Mouse (Mus musculus): ENCODE measurements around the gene Gpr34. TPM values are rescaled to one million over a fixed set of nuclear protein-coding genes. Genes with fewer than 3 reads are reported as not detected.

The Gpr34 gene
- polyA plus RNA-seq (2016; fragmentation: Nextera tagmentation; extraction: Ambion mirVana): 0.75 and 0.90 TPM in 2 replicates

DNA sequence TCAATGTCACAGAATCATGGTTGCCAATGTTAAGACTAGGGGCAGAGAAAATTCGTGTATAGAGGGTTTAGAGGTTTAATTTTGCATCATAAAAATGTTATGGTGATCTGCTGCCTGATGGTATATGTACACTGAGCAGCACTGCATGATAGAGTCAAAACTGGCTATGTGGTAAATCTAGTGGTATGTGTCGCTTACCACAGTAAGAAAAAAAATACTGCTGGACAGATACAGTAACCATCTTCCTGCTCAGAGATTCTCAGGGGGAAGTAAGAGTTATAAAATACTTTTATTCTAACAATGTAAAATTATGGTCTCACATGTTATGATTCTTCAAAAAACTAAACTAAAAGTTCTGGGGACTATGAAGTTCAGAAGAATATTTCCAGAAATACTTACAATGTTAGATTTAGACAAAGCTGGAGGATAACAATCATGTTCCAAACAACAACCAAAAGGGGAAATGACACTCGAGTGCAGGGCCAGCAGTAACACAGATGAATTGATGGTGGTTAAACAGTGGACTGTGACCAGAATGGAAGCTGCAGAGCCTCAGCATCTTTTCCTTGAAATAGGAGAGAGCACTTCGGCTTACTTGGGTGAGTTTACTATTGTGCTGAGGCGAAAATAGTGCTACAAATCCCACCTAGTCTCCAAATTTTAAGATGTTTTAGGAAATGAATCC is at the start of gene Gpr34:
Gene Gpr34, plus strand, starts transcription at position 491 of the 685 bp plus-strand sequence.
- Histone ChIP-seq H3K4me3 (no peak within 1 kb of the TSS), H3K4me2 (no peak within 1 kb of the TSS), H3K36me3 (no peaks in the 10 kb centered on the region), H3K4me1 (replicated peaks) (no peaks in the 10 kb centered on the region), H3K9ac (no peak within 1 kb of the TSS), H3K27me3 (replicated peaks) (no peaks in the 10 kb centered on the region), H3K27ac (ENCODE audit: poor library complexity, severe bottlenecking) (no peak within 1 kb of the TSS), H3K9me3 (replicated peaks) (no peaks in the 10 kb centered on the region)
- 69% methylated on average over 5 of the region's 5 CpGs for WGBS
- ATAC-seq (ENCODE audit: insufficient number of reproducible peaks, low FRiP score): no peak

DNA sequence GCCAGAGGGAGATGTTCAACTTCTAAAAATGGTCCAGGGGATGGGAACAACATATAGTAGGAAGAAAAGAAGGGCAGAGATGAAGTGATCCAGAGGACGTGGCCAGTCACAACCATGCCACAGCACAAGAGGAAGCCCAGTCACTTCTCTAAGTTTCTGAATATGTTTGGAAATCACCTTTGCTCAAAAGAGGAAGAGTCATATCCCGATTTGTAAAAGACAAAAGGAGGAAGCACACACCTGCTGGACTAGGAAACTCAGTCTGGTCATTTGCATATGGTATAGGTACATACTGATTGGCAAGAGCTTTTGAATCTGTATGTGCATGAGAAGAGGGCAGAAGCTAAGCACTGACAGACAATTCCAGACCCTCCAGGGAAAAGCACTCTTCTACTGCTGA is 32.5 kb upstream of the Gpr34 start:
- no peaks in the 10 kb centered on the region for H3K36me3 ChIP-seq
- H3K9ac ChIP-seq: no peak overlapping the region
- no peaks in the 10 kb centered on the region for H3K4me1 ChIP-seq (replicated peaks)
- 80% methylated on average over 2 of the region's 2 CpGs for WGBS
- H3K27ac ChIP-seq (ENCODE audit: poor library complexity, severe bottlenecking): no peak overlapping the region
- no peak overlapping the region for H3K4me3 ChIP-seq
- H3K4me2 ChIP-seq: no peak overlapping the region
- no peaks in the 10 kb centered on the region for H3K27me3 ChIP-seq (replicated peaks)
- no peaks in the 10 kb centered on the region for H3K9me3 ChIP-seq (replicated peaks)
- ATAC-seq (ENCODE audit: insufficient number of reproducible peaks, low FRiP score): no peak

DNA sequence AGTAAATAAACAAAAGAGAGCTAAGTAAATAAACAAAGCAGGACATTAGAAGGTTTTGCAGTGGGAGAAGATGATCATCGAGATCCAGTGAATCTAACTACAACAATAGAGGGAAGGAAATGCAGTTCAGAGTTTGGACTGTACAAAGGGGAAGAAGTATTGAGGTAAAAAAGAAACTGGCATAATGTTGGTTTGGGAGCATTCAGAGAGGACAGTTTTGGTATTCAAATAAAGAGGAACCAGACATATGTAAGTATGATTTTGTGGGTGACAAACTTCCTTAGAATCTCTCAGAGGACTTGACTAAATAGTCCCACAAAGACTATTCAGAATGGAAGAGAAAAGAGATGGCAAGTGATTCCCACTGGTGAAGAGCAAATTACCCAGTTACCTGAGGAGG is 31.9 kb upstream of the Gpr34 start:
- no peak for ATAC-seq (ENCODE audit: insufficient number of reproducible peaks, low FRiP score)
- no peaks in the 10 kb centered on the region for H3K36me3 ChIP-seq
- H3K4me3 ChIP-seq: no peak overlapping the region
- no peaks in the 10 kb centered on the region for H3K9me3 ChIP-seq (replicated peaks)
- WGBS: 17% methylated on average over 1 of the region's 1 CpGs
- no peaks in the 10 kb centered on the region for H3K27me3 ChIP-seq (replicated peaks)
- H3K9ac ChIP-seq: no peak overlapping the region
- no peak overlapping the region for H3K4me2 ChIP-seq
- H3K4me1 ChIP-seq (replicated peaks): no peaks in the 10 kb centered on the region
- H3K27ac ChIP-seq (ENCODE audit: poor library complexity, severe bottlenecking): no peak overlapping the region

- no peak overlapping the region for H3K4me3 ChIP-seq
- H3K27me3 ChIP-seq (replicated peaks): no peaks in the 10 kb centered on the region
- no peak overlapping the region for H3K4me2 ChIP-seq
- H3K9ac ChIP-seq: no peak overlapping the region
- no peaks in the 10 kb centered on the region for H3K4me1 ChIP-seq (replicated peaks)
- no peaks in the 10 kb centered on the region for H3K9me3 ChIP-seq (replicated peaks)
- no peak for ATAC-seq (ENCODE audit: insufficient number of reproducible peaks, low FRiP score)
- H3K27ac ChIP-seq (ENCODE audit: poor library complexity, severe bottlenecking): no peak overlapping the region
- no peaks in the 10 kb centered on the region for H3K36me3 ChIP-seq
- 38% methylated on average over 3 of the region's 3 CpGs for WGBS
These were observed 25.1 kb upstream of the Gpr34 start for GRCm38 (mm10) chrX:13606741-13607140.

DNA sequence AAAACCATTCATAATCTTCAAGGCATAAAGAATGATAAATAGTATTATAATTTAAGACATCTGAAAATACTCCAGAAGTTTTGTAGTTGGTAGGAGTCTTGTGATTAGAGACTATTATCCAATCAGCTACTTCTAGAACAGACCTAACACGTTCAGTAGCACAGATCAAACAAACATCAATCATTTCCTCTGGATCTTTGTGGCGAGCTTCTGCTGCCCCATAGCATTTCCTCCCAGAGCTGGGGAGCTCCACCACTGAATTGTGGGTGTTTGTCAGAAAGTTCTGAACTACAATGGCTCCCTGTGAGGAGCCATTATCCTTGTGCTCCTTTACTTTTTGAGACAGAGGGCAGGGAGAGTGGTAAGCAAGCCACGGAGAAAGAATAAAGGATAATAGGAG is 24.1 kb upstream of the Gpr34 start:
- Histone ChIP-seq H3K9me3 (replicated peaks) (no peaks in the 10 kb centered on the region), H3K36me3 (no peaks in the 10 kb centered on the region), H3K9ac (no peak overlapping the region), H3K4me3 (no peak overlapping the region), H3K4me1 (replicated peaks) (no peaks in the 10 kb centered on the region), H3K4me2 (no peak overlapping the region), H3K27me3 (replicated peaks) (no peaks in the 10 kb centered on the region), H3K27ac (ENCODE audit: poor library complexity, severe bottlenecking) (no peak overlapping the region)
- no peak for ATAC-seq (ENCODE audit: insufficient number of reproducible peaks, low FRiP score)
- 61% methylated on average over 3 of the region's 3 CpGs for WGBS

DNA sequence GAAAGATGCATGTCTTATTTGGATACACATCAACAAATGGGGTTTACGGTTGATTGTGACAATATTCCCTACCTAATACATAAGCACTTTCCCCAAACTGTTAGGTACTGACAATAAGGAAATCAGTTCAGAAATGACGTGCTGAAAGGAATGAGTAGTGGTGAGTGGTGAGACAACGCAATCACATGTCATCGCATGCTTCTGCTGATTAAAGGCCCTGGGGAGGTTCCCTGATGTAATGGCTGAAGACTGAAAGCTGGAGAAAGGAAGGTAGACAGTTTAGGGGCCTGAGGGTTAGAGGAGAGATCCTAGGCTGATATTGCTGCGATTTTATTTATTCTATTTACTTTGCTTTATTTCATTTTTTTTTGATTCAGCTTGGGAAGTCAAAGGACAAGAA is 20.8 kb upstream of the Gpr34 start:
- no peak overlapping the region for H3K27ac ChIP-seq (ENCODE audit: poor library complexity, severe bottlenecking)
- no peak overlapping the region for H3K9ac ChIP-seq
- ATAC-seq (ENCODE audit: insufficient number of reproducible peaks, low FRiP score): no peak
- no peak overlapping the region for H3K4me2 ChIP-seq
- no peaks in the 10 kb centered on the region for H3K27me3 ChIP-seq (replicated peaks)
- WGBS: 61% methylated on average over 5 of the region's 5 CpGs
- 0 out of 2 replicates have a peak, but pooled peaks cover 2% of the 10 kb centered on the region for H3K36me3 ChIP-seq
- no peaks in the 10 kb centered on the region for H3K4me1 ChIP-seq (replicated peaks)
- H3K9me3 ChIP-seq (replicated peaks): no peaks in the 10 kb centered on the region
- no peak overlapping the region for H3K4me3 ChIP-seq

DNA sequence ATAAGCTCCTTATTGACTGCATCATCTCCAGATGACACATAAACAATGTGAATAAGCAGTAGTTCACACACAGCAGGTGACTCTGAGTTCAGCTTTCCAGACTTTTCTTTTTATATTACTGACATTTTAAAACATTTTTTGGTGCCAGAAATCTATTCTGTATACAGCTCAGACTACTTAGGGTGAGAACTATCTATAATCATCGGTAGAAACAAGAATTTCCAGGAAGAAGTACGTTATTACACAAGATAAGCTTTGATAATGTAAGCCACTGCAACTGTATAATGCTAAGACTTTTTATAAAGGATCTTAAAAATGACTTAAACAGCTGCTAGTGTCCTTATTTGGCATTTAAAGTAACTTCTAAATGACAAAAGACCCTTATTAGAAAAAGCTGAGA is 19.8 kb upstream of the Gpr34 start:
- H3K9ac ChIP-seq: no peak overlapping the region
- no peaks in the 10 kb centered on the region for H3K27me3 ChIP-seq (replicated peaks)
- ATAC-seq (ENCODE audit: insufficient number of reproducible peaks, low FRiP score): no peak
- no peaks in the 10 kb centered on the region for H3K9me3 ChIP-seq (replicated peaks)
- no peaks in the 10 kb centered on the region for H3K4me1 ChIP-seq (replicated peaks)
- 0 out of 2 replicates have a peak, but pooled peaks cover 2% of the 10 kb centered on the region for H3K36me3 ChIP-seq
- H3K4me2 ChIP-seq: no peak overlapping the region
- no peak overlapping the region for H3K27ac ChIP-seq (ENCODE audit: poor library complexity, severe bottlenecking)
- 53% methylated on average over 2 of the region's 2 CpGs for WGBS
- no peak overlapping the region for H3K4me3 ChIP-seq

- no peaks in the 10 kb centered on the region for H3K4me1 ChIP-seq (replicated peaks)
- H3K9ac ChIP-seq: no peak overlapping the region
- 53% methylated on average over 1 of the region's 1 CpGs for WGBS
- no peak for ATAC-seq (ENCODE audit: insufficient number of reproducible peaks, low FRiP score)
- H3K4me2 ChIP-seq: no peak overlapping the region
- no peak overlapping the region for H3K27ac ChIP-seq (ENCODE audit: poor library complexity, severe bottlenecking)
- no peak overlapping the region for H3K4me3 ChIP-seq
- H3K36me3 ChIP-seq: 0 out of 2 replicates have a peak, but pooled peaks cover 2% of the 10 kb centered on the region
- H3K9me3 ChIP-seq (replicated peaks): no peaks in the 10 kb centered on the region
- no peaks in the 10 kb centered on the region for H3K27me3 ChIP-seq (replicated peaks)
These were observed 15.2 kb upstream of the Gpr34 start for GRCm38 (mm10) chrX:13616726-13617125.

DNA sequence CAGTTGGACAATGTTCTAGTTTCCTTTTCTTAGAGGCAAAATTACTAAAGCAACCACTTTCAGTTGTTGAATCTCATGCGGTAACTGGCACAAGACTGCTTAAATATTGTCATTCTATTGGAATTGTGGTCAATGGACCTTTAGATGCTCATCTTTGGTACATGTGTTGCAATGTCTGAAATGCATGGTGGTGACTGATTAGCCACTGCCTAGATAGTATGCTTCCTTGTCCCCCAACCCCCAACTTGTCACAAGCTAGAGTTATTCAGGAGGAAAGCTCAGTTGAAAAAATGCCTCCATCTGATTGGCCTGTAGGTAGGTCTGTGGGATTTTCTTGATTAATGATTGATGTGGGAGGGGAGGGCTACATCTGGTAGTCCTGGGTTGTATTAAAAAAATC is 14.6 kb upstream of the Gpr34 start:
- H3K27me3 ChIP-seq (replicated peaks): no peaks in the 10 kb centered on the region
- no peak overlapping the region for H3K4me2 ChIP-seq
- no peak overlapping the region for H3K4me3 ChIP-seq
- no peak for ATAC-seq (ENCODE audit: insufficient number of reproducible peaks, low FRiP score)
- 88% methylated on average over 1 of the region's 1 CpGs for WGBS
- H3K9ac ChIP-seq: no peak overlapping the region
- 0 out of 2 replicates have a peak, but pooled peaks cover 2% of the 10 kb centered on the region for H3K36me3 ChIP-seq
- no peaks in the 10 kb centered on the region for H3K9me3 ChIP-seq (replicated peaks)
- no peaks in the 10 kb centered on the region for H3K4me1 ChIP-seq (replicated peaks)
- H3K27ac ChIP-seq (ENCODE audit: poor library complexity, severe bottlenecking): no peak overlapping the region

DNA sequence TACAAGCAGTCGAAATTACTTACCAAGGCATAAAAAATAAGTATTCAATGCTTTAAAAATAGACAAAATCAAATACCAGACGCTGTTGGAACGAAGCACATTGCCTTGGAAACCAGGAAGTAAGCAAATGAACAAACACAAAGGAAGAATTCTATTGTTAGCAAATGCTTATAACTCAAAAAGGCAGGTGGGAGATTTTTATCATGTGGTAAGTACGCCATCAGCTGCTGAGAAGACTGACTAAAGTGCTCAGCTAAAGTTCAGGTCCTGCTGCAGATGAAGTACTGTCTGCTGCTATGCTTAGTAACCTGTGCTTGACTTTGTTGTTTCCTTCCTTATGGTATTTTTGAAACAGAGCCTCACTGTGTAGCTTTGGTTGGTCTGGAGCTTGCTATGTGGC is 13.4 kb upstream of the Gpr34 start:
- no peaks in the 10 kb centered on the region for H3K36me3 ChIP-seq
- no peak overlapping the region for H3K9ac ChIP-seq
- ATAC-seq (ENCODE audit: insufficient number of reproducible peaks, low FRiP score): no peak
- H3K4me2 ChIP-seq: no peak overlapping the region
- H3K4me3 ChIP-seq: no peak overlapping the region
- WGBS: 69% methylated on average over 4 of the region's 4 CpGs
- no peaks in the 10 kb centered on the region for H3K9me3 ChIP-seq (replicated peaks)
- no peaks in the 10 kb centered on the region for H3K4me1 ChIP-seq (replicated peaks)
- no peak overlapping the region for H3K27ac ChIP-seq (ENCODE audit: poor library complexity, severe bottlenecking)
- H3K27me3 ChIP-seq (replicated peaks): no peaks in the 10 kb centered on the region

GRCm38 (mm10) chrX:13621473-13621872 is 10.4 kb upstream of the Gpr34 start:
- H3K36me3 ChIP-seq: no peaks in the 10 kb centered on the region
- no peaks in the 10 kb centered on the region for H3K4me1 ChIP-seq (replicated peaks)
- H3K27ac ChIP-seq (ENCODE audit: poor library complexity, severe bottlenecking): no peak overlapping the region
- no peak overlapping the region for H3K4me2 ChIP-seq
- no peaks in the 10 kb centered on the region for H3K9me3 ChIP-seq (replicated peaks)
- no peak overlapping the region for H3K4me3 ChIP-seq
- H3K27me3 ChIP-seq (replicated peaks): no peaks in the 10 kb centered on the region
- 69% methylated on average over 4 of the region's 4 CpGs for WGBS
- no peak for ATAC-seq (ENCODE audit: insufficient number of reproducible peaks, low FRiP score)
- H3K9ac ChIP-seq: no peak overlapping the region

- H3K4me1 ChIP-seq (replicated peaks): no peaks in the 10 kb centered on the region
- H3K9me3 ChIP-seq (replicated peaks): no peaks in the 10 kb centered on the region
- WGBS: 79% methylated on average over 5 of the region's 5 CpGs
- H3K4me2 ChIP-seq: no peak overlapping the region
- H3K27me3 ChIP-seq (replicated peaks): no peaks in the 10 kb centered on the region
- no peak for ATAC-seq (ENCODE audit: insufficient number of reproducible peaks, low FRiP score)
- no peak overlapping the region for H3K27ac ChIP-seq (ENCODE audit: poor library complexity, severe bottlenecking)
- no peak overlapping the region for H3K4me3 ChIP-seq
- no peak overlapping the region for H3K9ac ChIP-seq
- H3K36me3 ChIP-seq: no peaks in the 10 kb centered on the region
These were observed 9.2 kb upstream of the Gpr34 start for GRCm38 (mm10) chrX:13622654-13623053.

All from heart, embryonic 12.5 days (tissue).